Mouse (Mus musculus) bone marrow, adult 2 months (tissue): ENCODE data around the gene Prkca.

Source experiments
- CTCF ChIP-seq: fragments of 200-500 bp; IDR thresholded peaks from 2 replicates; pipeline ENCODE4 v1.5.1; 2011; ENCODE audit warnings: low read length, control low read depth; ENCODE audit not compliant: control insufficient read depth, insufficient read depth
- POLR2A ChIP-seq: fragments of 200-500 bp; IDR thresholded peaks from 2 replicates; pipeline ENCODE4 v1.6.1; 2011; ENCODE audit warnings: low read depth, mild to moderate bottlenecking, control low read depth, low read length, borderline replicate concordance; ENCODE audit not compliant: control insufficient read depth

- TF ChIP-seq CTCF = no peak
- TF ChIP-seq POLR2A = no peak
These were observed 56.4 kb downstream of the Prkca start for GRCm38 (mm10) chr11:108287321-108287720.
